Mouse (Mus musculus) heart, embryonic 14.5 days (tissue): ENCODE results near the gene Nudt19. TPM values are rescaled to one million over a fixed set of nuclear protein-coding genes. Genes with fewer than 3 reads are reported as not detected.
"Not testable (repeated sequence)": the region's sequence is repeated elsewhere in the genome, so short reads cannot be mapped to it uniquely, and the experiment has no call there.

ENCODE experiments used
- ATAC-seq: fragments of 200-750 bp; cut with Nextera tagmentation; 2 replicates; pipeline ENCODE4 v1.8.0; 2017; ENCODE audit warnings: low read depth, moderate TSS enrichment; ENCODE audit not compliant: insufficient number of reproducible peaks, insufficient read depth, low FRiP score
- H3K27ac ChIP-seq, 2 experiments: fragments of 200-500 bp in 1 of 2; fragments of 300-500 bp in 1 of 2; sonication (generic) in 1 of 2; replicated peaks in 1 of 2; 2 replicates each; pipeline ENCODE4 v1.5.1; 2012 to 2014; ENCODE audit warnings: low read depth in 2 of 2, low read length in 2 of 2, control low read depth in 1 of 2, mild to moderate bottlenecking in 1 of 2, mixed read lengths in 1 of 2; ENCODE audit not compliant: control insufficient read depth in 1 of 2, insufficient read depth in 1 of 2
- H3K27me3 ChIP-seq: fragments of 300-500 bp; sonication (generic); 2 replicates; pipeline ENCODE4 v1.6.1; 2014; ENCODE audit warnings: mild to moderate bottlenecking, low read length, control low read depth; ENCODE audit not compliant: control insufficient read depth, insufficient read depth
- H3K36me3 ChIP-seq: fragments of 300-500 bp; sonication (generic); 2 replicates; pipeline ENCODE4 v1.6.1; 2014; ENCODE audit warnings: mild to moderate bottlenecking, control low read depth, low read length, mixed read lengths; ENCODE audit not compliant: control insufficient read depth, insufficient read depth
- H3K4me1 ChIP-seq, 2 experiments: fragments of 200-500 bp in 1 of 2; fragments of 300-500 bp in 1 of 2; sonication (generic) in 1 of 2; 2 replicates each; pipeline ENCODE4 v1.6.1; 2012 to 2014; ENCODE audit warnings: low read length in 2 of 2, control low read depth in 1 of 2, mixed read lengths in 1 of 2; ENCODE audit not compliant: control insufficient read depth in 2 of 2, insufficient read depth in 2 of 2
- H3K4me2 ChIP-seq: fragments of 300-500 bp; sonication (generic); 2 replicates; pipeline ENCODE4 v1.6.1; 2014; ENCODE audit warnings: mild to moderate bottlenecking, low read length
- H3K4me3 ChIP-seq, 2 experiments: fragments of 200-500 bp in 1 of 2; fragments of 300-500 bp in 1 of 2; sonication (generic) in 1 of 2; 2 replicates each; pipeline ENCODE4 v1.5.1; 2012 to 2014; ENCODE audit warnings: low read length in 2 of 2, mild to moderate bottlenecking in 2 of 2, control low read depth in 1 of 2, low read depth in 1 of 2, moderate library complexity in 1 of 2; ENCODE audit not compliant: control insufficient read depth in 1 of 2, insufficient read depth in 1 of 2
- H3K9ac ChIP-seq: fragments of 300-500 bp; sonication (generic); 2 replicates; pipeline ENCODE4 v1.6.1; 2014; ENCODE audit warnings: mild to moderate bottlenecking, low read length
- H3K9me3 ChIP-seq: fragments of 300-500 bp; sonication (generic); 2 replicates; pipeline ENCODE4 v1.6.1; 2016; ENCODE audit warnings: low read length, control low read depth; ENCODE audit not compliant: control insufficient read depth
- WGBS: fragments of 180-500 bp; shearing (Covaris S2); extraction: QIAGEN DNeasy Blood & Tissue Kit; methylation state at CpG from one replicate; pipeline ENCODE4 v1.1.7; 2014; 5-methylcytosine and 5-hydroxymethylcytosine counted together
- polyA plus RNA-seq: library from polyadenylated mRNA; unstranded; fragments of >200 nt; fragmentation: Nextera tagmentation; extraction: Ambion mirVana; gene quantifications from 2 replicates; pipeline ENCODE4 v1.2.1, GENCODE M21; 2014

Gene Nudt19
- polyA plus RNA-seq, 1 experiment from 2014 or later, result 117 TPM

DNA sequence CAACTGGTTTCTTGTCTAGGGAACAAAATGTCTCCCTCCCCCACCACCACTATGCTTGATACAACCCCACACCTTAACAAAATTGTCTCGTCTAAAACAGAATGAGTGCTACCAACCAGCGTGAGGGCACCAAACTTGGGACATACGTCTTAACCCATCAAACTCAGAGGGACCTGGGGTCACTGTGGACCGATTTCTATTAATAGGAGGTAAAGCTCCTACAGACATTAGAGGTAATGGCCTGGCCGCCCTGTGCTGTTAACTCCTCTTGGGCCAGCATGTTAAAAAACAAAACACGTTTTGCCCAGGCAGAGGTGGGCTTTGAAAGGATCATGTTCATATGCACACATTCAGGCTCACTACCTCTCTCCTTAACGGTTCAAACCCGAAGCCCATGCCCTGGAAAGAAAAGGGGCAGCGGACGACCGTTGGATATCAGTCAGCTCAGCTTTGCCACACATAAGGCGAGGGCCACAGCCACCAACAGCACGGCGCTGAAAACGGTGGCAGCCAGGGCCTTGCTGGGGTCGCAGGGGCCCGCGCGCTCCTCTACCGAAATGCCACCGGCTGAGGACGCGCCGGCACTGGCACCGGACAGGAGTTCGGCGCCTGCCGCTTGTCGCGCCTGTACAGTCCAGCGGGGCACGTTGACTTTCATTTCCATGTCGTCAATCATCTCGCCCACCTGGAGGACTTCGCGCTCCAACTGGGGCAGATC is 28.1 kb upstream of the Nudt19 start:
- peak overlapping the region; percentile 100 for H3K4me2 ChIP-seq

DNA sequence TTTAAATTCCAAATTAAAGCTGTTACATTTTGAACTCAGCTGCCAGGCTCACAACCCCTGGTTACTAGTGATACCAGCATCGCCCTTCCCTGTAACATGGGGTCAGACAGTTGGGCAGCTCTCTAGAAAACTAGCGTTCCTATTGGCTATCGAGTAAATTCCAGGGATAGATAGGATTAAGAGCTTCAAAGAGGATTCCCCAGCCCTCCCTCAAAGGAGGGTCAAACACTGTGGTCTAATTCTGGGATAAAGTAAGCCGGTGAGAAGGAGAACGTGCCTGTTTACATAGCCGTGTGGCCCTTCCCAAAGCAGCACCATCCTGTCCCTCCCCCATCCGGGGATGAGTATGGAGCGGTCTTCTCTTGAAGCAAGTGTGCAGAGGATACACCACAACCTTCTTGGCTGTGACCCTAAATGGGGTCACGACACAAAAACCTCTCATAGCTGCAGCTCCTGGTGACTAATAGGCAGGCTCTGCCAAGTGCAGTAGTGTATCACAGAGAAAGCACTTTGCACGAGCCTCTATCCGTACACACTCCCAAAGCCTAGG is 27.4 kb upstream of the Nudt19 start:
- peaks cover 26% of the 10 kb centered on the region for H3K27me3 ChIP-seq
- WGBS, result 7% methylated on average over 11 of the region's 11 CpGs
- no peaks in the 10 kb centered on the region for H3K9me3 ChIP-seq
- H3K36me3 ChIP-seq, result no peaks in the 10 kb centered on the region
- 0 out of 2 replicates have a peak overlapping the region, but pooled peaks have one; percentile 16 for H3K9ac ChIP-seq
- no peak overlapping the region for H3K27ac ChIP-seq
- H3K4me1 ChIP-seq, result peaks cover 9 to 17% of the 10 kb centered on the region in 2 experiments
- no peak overlapping the region for H3K4me3 ChIP-seq
- no peak for ATAC-seq
- H3K4me2 ChIP-seq, result peak overlapping the region; percentile 100

More for the DNA sequence above, 28.1 kb upstream of the Nudt19 start:
- peaks cover 9 to 17% of the 10 kb centered on the region in 2 experiments for H3K4me1 ChIP-seq
- ATAC-seq, result no peak
- H3K36me3 ChIP-seq, result no peaks in the 10 kb centered on the region
- peak overlapping the region; percentile 68 for H3K9ac ChIP-seq
- peaks cover 26% of the 10 kb centered on the region for H3K27me3 ChIP-seq
- no peaks in the 10 kb centered on the region for H3K9me3 ChIP-seq
- H3K27ac ChIP-seq, result no peak overlapping the region
- peak overlapping the region; percentile 52 to 87 for H3K4me3 ChIP-seq
- 4% methylated on average over 36 of the region's 36 CpGs for WGBS

DNA sequence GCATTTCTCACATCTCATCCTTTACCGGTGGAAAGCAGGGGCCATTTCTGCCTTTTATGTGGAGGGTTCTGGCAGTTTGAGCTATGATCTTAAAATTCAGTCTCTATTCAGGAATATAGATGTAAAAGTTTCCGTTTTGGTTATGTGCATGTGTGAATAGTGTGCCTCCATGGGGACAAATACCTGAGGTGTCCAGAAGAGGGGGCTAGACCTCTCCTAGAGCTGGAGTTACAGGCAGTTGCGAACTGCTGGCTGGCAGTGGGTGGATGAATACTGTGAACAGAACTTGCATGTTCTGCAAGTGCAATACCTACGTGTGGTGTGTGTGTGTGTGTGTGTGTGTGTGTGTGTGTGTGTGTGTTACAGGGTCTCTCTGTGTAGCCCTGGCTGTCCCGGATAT is 26.6 kb upstream of the Nudt19 start:
- no peak for ATAC-seq
- peaks cover 26% of the 10 kb centered on the region for H3K27me3 ChIP-seq
- 68% methylated on average over 5 of the region's 5 CpGs for WGBS

DNA sequence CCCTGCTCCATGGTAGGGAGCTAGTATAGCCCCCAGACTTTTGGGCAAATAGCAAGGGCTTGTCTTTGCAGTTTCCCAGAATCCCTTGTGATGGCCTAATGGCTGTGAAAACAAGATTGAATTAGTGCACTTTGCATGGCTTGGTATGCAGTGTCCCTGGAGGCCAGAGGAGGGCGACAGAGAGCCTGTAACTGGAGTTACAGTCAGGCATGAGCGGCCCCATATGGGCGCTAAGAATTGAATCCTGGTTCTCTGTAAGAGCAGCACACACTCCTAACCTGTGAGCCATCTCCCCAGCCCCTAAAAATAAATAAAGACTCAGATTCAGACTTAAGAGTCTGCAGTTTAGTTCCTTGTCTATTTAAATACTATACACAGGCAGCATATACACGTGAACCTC is 23.7 kb upstream of the Nudt19 start:
- Histone ChIP-seq H3K9ac (no peak overlapping the region), H3K27ac (no peak overlapping the region), H3K4me2 (no peak overlapping the region), H3K9me3 (no peaks in the 10 kb centered on the region), H3K4me3 (no peak overlapping the region), H3K27me3 (peaks cover 26% of the 10 kb centered on the region), H3K36me3 (no peaks in the 10 kb centered on the region), H3K4me1 (peaks cover 2 to 9% of the 10 kb centered on the region in 2 experiments; a peak in 3 of 4 replicates)
- WGBS, result 42% methylated on average over 4 of the region's 4 CpGs
- no peak for ATAC-seq

More for the DNA sequence above, 26.6 kb upstream of the Nudt19 start:
- Histone ChIP-seq H3K36me3 (no peaks in the 10 kb centered on the region), H3K4me1 (peaks cover 9 to 17% of the 10 kb centered on the region in 2 experiments), H3K9ac (no peak overlapping the region), H3K4me2 (no peak overlapping the region), H3K4me3 (no peak overlapping the region), H3K9me3 (no peaks in the 10 kb centered on the region), H3K27ac (no peak overlapping the region)

DNA sequence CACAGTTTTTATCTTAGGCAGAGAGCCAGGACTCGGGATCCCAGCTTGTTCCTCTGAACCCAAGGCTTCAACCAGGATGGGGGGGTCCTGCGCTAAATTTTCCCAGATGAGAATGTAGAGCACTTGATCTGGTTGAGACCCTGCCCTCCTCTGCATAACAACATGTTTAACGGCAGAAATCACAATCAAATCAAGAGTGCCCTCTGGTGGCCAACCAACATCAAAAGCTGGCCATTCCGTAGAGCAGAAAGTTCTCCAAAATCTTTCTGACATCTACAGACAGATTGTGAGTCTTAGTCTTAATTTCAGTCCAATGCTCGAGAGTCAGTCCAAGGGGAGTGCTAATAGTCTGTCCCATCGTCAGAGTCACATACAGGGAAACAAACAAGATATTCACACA is 14.8 kb upstream of the Nudt19 start:
- not testable (repeated sequence) for ATAC-seq, H3K27ac ChIP-seq, H3K36me3 ChIP-seq, H3K4me2 ChIP-seq, H3K4me1 ChIP-seq, H3K27me3 ChIP-seq, H3K9ac ChIP-seq, H3K9me3 ChIP-seq, H3K4me3 ChIP-seq
- WGBS, result 23% methylated on average over 6 of the region's 6 CpGs

DNA sequence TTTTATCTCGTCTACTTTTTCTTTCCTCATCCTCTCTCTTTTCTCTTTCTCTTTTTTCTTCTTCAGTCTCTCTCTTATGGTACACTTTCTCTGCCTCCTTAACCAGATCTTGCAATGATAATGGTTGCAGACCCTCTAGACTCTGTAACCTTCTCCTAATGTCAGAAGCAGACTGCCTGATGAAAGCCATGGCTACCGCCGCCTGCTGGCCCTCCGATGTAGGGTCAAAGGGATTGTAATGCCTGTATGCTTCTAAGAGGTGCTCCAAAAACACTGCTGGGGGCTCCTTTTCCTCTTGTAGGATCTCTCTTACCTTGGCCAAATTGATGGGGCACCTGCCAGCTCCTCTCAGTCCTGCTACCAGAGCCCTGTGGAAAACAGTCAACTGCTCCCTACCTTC is 13.6 kb upstream of the Nudt19 start:
- H3K4me1 ChIP-seq, H3K9ac ChIP-seq, ATAC-seq, H3K4me2 ChIP-seq, H3K9me3 ChIP-seq, H3K4me3 ChIP-seq, H3K27me3 ChIP-seq, H3K36me3 ChIP-seq, H3K27ac ChIP-seq: not testable (repeated sequence)
- 87% methylated on average over 4 of the region's 4 CpGs for WGBS

DNA sequence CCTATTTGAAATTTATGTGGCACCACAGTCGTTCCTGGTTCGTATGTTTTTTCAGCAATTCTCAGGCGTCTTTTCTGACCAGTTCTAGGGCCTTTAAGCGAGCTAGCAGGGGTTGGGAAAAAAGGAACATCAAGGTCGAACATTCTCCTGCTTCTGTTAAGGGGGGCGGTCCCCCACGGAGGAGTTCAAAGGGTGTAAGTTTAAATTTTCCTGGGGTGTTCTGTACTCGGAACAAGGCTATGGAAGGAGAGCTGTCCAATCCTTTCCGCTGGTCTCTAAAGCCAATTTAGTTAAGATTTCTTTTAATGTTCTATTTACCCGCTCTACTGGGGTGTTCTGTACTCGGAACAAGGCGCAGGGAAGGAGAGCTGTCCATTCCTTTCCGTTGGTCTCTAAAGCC is 9.9 kb upstream of the Nudt19 start:
- ATAC-seq, H3K4me3 ChIP-seq, H3K36me3 ChIP-seq, H3K9ac ChIP-seq, H3K4me1 ChIP-seq, H3K27ac ChIP-seq, H3K4me2 ChIP-seq, H3K9me3 ChIP-seq, H3K27me3 ChIP-seq: not testable (repeated sequence)
- WGBS, result 83% methylated on average over 13 of the region's 13 CpGs

DNA sequence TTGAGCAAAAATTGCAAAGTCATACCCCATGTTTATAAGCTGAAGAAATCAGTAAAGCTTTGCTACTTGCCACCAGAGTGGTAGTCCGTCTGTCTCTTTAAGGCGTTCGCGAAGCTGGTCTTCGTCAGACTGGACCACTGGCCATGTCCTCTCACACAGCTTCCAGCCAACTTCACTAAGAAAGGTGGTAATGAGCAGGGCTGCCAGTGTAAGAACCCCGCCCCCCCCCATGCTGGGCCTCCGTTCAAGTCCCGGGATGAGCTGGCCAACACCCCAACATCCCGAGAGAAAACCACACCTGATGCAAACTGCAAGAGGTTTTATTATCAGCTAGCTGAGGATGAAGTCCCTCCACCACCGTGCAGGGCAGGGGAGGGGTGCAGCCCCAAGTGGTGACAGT is 8.8 kb upstream of the Nudt19 start:
- not testable (repeated sequence) for H3K27ac ChIP-seq, H3K4me1 ChIP-seq, H3K27me3 ChIP-seq, H3K4me3 ChIP-seq, H3K36me3 ChIP-seq, ATAC-seq, H3K4me2 ChIP-seq, H3K9ac ChIP-seq, H3K9me3 ChIP-seq
- WGBS, result 72% methylated on average over 10 of the region's 10 CpGs
